Mouse (Mus musculus) neural tube, embryonic 15.5 days (tissue): ENCODE results near the gene Timmdc1. TPM values are rescaled to one million over a fixed set of nuclear protein-coding genes. Genes with fewer than 3 reads are reported as not detected.

Experiments used
- ATAC-seq: fragments of 200-750 bp; cut with Nextera tagmentation; 2 replicates; pipeline ENCODE4 v1.8.0; 2017; ENCODE audit warnings: mild to moderate bottlenecking, moderate TSS enrichment, moderate library complexity; ENCODE audit not compliant: low FRiP score
- H3K27ac ChIP-seq: fragments of 300-500 bp; sonication (generic); replicated peaks from 2 replicates; pipeline ENCODE4 v1.5.1; 2015; ENCODE audit warnings: mild to moderate bottlenecking, inconsistent platforms
- H3K27me3 ChIP-seq: fragments of 300-500 bp; sonication (generic); replicated peaks from 2 replicates; pipeline ENCODE4 v1.6.1; 2015; ENCODE audit warnings: inconsistent platforms
- H3K36me3 ChIP-seq: fragments of 300-500 bp; sonication (generic); 2 replicates; pipeline ENCODE4 v1.6.1; 2015; ENCODE audit warnings: inconsistent platforms
- H3K4me1 ChIP-seq: fragments of 300-500 bp; sonication (generic); 2 replicates; pipeline ENCODE4 v1.6.1; 2015; ENCODE audit warnings: inconsistent platforms
- H3K4me2 ChIP-seq: fragments of 300-500 bp; sonication (generic); 2 replicates; pipeline ENCODE4 v1.6.1; 2015; ENCODE audit warnings: inconsistent platforms, mild to moderate bottlenecking, moderate library complexity
- H3K4me3 ChIP-seq: fragments of 300-500 bp; sonication (generic); replicated peaks from 2 replicates; pipeline ENCODE4 v1.5.1; 2015; ENCODE audit warnings: mild to moderate bottlenecking, inconsistent platforms
- H3K9ac ChIP-seq: fragments of 300-500 bp; sonication (generic); replicated peaks from 2 replicates; pipeline ENCODE4 v1.6.1; 2015; ENCODE audit warnings: mild to moderate bottlenecking, inconsistent platforms
- H3K9me3 ChIP-seq: fragments of 300-500 bp; sonication (generic); replicated peaks from 2 replicates; pipeline ENCODE4 v1.6.1; 2016; ENCODE audit warnings: inconsistent platforms
- WGBS: fragments of 180-500 bp; shearing (Covaris S2); methylation state at CpG from one replicate; pipeline ENCODE4 v1.1.7; 2015; ENCODE audit warnings: mixed read lengths; 5-methylcytosine and 5-hydroxymethylcytosine counted together
- polyA plus RNA-seq: library from polyadenylated mRNA; unstranded; fragments of >200 nt; fragmentation: Nextera tagmentation; extraction: Ambion mirVana; gene quantifications from 2 replicates; pipeline ENCODE4 v1.2.1, GENCODE M21; 2015

Gene Timmdc1
- polyA plus RNA-seq, 1 experiment from 2014 or later: 34.8 TPM

DNA sequence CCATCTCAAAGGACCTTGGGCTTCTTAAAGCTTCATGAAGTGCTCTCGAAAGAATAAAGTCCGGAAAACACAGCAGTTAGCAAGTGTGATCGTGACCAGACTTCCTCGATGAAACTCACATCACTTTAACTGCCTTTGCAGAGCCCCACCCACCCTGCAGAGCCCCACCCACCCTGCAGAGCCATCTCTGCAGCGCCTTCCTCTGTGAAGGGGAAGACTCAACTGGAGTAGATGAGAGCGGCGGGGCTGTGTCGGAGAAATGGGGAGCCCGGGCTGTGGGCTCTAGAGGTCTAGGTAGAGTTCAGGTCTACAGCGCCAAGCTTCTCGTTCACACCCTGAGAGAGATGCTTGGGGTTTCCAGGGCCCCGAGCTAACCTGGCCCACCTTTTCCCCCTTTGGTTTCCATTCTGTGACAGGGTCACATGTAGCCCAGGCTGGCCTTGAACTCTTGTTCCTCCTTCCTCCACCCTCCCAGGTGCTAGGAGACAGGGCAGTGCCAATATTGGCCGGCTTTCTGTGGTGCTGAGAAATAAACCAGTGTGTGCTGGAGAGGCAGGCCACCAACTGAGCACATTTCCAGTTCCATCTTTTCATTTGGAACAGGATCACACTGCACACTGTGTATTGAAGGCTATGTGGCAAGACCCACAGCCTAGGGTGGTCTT, 16.4 kb upstream of the Timmdc1 start:
- no peak overlapping the region for H3K27ac ChIP-seq
- ATAC-seq: no peak
- H3K36me3 ChIP-seq: peaks cover 86% of the 10 kb centered on the region
- no peaks in the 10 kb centered on the region for H3K9me3 ChIP-seq
- H3K4me3 ChIP-seq: no peak overlapping the region
- WGBS: 93% methylated on average over 13 of the region's 13 CpGs
- H3K4me1 ChIP-seq: no peaks in the 10 kb centered on the region
- no peaks in the 10 kb centered on the region for H3K27me3 ChIP-seq
- H3K9ac ChIP-seq: no peak overlapping the region
- no peak overlapping the region for H3K4me2 ChIP-seq

DNA sequence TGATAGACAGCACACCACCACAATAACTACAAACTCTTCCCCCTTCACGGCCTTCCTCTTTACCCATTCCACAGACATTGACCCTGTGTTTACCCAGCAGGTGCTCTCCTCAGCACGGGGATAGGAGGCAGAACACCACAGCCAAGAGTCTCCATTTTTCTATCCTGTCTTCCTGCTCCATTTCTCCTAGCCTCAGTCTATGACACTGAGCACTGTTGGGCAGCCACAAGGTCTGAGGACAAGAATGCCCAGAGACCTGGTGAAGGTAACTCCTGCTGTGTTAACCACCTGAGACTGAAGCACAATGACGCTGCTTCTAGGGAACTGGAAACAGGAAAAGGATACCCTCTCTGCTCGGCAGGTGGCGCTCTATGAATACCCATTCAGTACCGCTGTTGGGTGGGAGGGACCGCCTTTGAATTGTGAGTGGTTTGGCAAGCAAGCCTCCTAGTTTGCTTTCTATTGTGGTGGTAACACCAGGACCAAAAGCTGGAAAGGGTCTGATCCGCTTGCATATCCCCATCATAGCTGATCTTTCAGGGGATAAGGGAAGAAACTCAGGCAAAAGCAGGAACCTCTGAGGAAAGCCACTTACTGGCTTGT, 14.2 kb upstream of the Timmdc1 start:
- no peaks in the 10 kb centered on the region for H3K9me3 ChIP-seq
- no peak overlapping the region for H3K27ac ChIP-seq
- H3K4me1 ChIP-seq: no peaks in the 10 kb centered on the region
- no peak overlapping the region for H3K9ac ChIP-seq
- 48% methylated on average over 8 of the region's 8 CpGs for WGBS
- no peaks in the 10 kb centered on the region for H3K27me3 ChIP-seq
- no peak overlapping the region for H3K4me3 ChIP-seq
- peaks cover 89% of the 10 kb centered on the region for H3K36me3 ChIP-seq
- H3K4me2 ChIP-seq: no peak overlapping the region
- ATAC-seq: no peak

DNA sequence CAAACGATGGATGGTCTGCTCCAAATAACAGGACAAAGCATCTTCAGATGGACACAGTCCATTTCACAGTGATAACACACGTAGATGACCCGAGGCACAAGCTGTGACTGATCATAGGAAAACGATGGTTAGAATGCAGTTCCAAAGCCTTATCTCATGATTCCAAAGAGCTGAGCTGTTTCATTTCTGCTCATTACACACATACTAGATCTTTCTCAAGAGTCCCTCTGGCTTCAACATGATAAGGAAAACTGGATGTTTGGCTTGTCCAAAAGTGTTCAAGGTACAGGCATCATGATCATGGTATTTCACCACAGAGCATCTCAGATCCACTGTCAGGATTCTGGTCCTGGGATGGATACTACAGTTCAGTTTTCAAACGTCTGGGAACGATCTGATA, 3.8 kb upstream of the Timmdc1 start:
- Histone ChIP-seq H3K4me2 (no peak overlapping the region), H3K9ac (no peak overlapping the region), H3K4me1 (peaks cover 14% of the 10 kb centered on the region), H3K9me3 (no peaks in the 10 kb centered on the region), H3K27ac (no peak overlapping the region), H3K36me3 (peaks cover 62% of the 10 kb centered on the region), H3K27me3 (no peaks in the 10 kb centered on the region), H3K4me3 (no peak overlapping the region)
- no peak for ATAC-seq
- 93% methylated on average over 6 of the region's 6 CpGs for WGBS

DNA sequence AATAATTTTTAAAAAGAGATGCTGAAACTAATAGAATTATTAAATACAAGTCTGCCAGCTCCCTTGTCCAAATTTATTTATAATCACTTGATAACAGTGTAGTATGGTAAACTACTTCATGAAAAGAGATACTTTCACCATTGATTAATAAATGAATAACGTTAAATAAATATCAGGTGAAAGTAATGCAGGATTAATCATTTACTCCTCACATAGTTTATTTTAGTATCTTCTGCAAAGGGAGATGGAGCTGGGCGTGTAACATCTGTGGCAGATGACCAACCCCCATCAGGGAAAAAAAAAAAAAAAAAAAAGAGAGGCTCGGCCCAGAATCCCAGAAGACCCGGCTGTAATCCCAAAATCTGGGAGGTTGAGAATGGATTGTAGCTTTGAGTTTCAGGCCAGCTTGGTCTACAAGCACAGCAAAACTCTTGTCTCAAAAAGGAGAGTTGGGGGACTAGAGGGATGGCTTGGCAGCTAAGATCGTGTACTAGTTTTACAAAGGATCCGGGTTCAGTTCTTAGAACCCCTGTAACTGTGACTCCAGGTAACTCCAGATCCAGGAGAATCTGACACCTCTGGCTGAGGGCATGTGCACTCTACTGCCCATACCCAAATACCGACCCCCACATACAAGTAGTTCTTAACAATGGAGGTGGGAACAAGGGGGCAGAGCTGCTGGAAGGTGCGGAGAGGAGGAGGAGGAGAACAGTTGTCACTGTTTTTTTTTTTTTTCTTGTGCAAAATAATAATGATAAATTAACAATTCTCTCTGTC, 1.1 kb downstream of the Timmdc1 start:
- peaks cover 14% of the 10 kb centered on the region for H3K4me1 ChIP-seq
- no peak overlapping the region; the same call in none of the 2 replicates for H3K9ac ChIP-seq
- WGBS: 39% methylated on average over 8 of the region's 8 CpGs
- no peak for ATAC-seq
- H3K27ac ChIP-seq: no peak overlapping the region
- no peaks in the 10 kb centered on the region for H3K27me3 ChIP-seq
- peaks cover 28% of the 10 kb centered on the region for H3K36me3 ChIP-seq
- peak overlapping the region; percentile 61 for H3K4me2 ChIP-seq
- peak overlapping the region; percentile 98 for H3K4me3 ChIP-seq
- no peaks in the 10 kb centered on the region for H3K9me3 ChIP-seq

DNA sequence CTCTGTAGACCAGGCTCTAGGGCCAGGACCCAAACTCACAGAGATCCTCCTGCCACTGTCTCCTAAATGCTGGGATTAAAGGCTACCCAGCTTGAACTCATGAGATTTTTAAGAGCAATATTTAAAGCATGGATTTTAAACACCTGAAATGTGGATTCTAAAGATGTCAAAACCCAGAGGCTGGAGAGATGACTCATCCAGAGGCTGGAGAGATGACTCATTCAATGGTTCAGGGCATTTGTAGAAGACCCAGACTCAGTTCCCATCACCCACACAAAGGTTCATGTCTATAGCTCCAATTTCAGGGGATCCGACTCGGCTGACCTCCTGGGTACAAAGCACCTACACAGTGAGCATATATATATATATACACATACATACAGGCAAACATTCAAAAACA, 3.3 kb downstream of the Timmdc1 start:
- Histone ChIP-seq H3K36me3 (peaks cover 22% of the 10 kb centered on the region), H3K9ac (no peak overlapping the region), H3K4me1 (peaks cover 14% of the 10 kb centered on the region), H3K4me3 (no peak overlapping the region), H3K9me3 (no peaks in the 10 kb centered on the region), H3K4me2 (no peak overlapping the region), H3K27me3 (no peaks in the 10 kb centered on the region), H3K27ac (no peak overlapping the region)
- ATAC-seq: no peak
- 98% methylated on average over 2 of the region's 2 CpGs for WGBS

DNA sequence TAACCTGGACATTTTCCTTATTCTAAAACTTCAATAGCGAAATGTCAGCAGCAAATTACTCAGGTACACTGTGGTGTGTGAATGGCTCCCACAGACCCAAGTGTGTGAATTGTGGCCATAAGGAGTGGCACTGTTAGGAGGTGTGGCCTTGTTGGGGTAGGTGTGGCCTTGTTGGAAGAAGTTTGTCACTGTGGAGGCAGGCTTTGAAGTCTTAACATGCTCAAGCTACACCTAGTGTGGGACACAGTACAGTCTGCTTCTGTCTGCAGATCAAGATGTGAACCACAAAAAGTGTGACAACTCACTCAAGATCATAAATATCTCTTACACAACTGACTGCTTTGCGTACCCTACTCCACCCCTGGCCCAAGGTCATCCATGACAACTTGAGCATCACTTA, 11.6 kb downstream of the Timmdc1 start:
- Histone ChIP-seq H3K27me3 (no peaks in the 10 kb centered on the region), H3K4me2 (no peak overlapping the region), H3K36me3 (peaks cover 57% of the 10 kb centered on the region), H3K9ac (no peak overlapping the region), H3K27ac (no peak overlapping the region), H3K9me3 (no peaks in the 10 kb centered on the region), H3K4me3 (no peak overlapping the region), H3K4me1 (no peaks in the 10 kb centered on the region)
- 96% methylated on average over 2 of the region's 2 CpGs for WGBS
- ATAC-seq: no peak

DNA sequence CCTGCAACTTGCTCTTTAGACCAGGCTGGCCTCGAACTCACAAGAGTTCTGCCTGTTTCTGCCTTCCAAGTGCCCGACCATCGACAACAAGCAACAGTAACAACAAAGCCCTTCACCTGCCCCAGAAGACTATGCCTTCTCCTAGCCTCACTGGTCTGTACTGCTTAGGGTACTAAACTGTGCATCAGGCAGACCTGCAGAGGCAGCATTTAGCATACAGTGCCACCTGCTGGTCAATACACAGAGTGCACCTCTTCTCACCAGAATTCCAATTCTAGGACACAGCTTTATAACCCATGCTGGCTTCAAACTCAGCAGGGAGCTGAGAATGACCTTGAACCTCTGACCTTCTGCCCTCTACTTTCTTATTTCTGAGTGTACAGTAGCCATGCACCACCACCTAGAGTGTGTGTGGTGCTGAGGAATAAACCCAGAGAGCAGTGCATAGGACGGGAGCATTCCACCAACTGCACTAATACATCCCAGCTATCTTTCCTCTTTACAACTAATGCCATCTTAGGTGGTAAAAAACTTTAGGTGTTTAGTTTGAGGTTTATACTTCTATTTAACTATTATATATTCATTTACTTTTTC, 16.3 kb downstream of the Timmdc1 start:
- peak; percentile 83; the same call in 1 of the 2 replicates for ATAC-seq
- H3K9ac ChIP-seq: no peak overlapping the region
- peaks cover 58% of the 10 kb centered on the region for H3K36me3 ChIP-seq
- no peaks in the 10 kb centered on the region for H3K9me3 ChIP-seq
- no peaks in the 10 kb centered on the region for H3K4me1 ChIP-seq
- H3K27me3 ChIP-seq: no peaks in the 10 kb centered on the region
- WGBS: 80% methylated on average over 4 of the region's 4 CpGs
- no peak overlapping the region for H3K4me3 ChIP-seq
- no peak overlapping the region for H3K27ac ChIP-seq
- no peak overlapping the region for H3K4me2 ChIP-seq

DNA sequence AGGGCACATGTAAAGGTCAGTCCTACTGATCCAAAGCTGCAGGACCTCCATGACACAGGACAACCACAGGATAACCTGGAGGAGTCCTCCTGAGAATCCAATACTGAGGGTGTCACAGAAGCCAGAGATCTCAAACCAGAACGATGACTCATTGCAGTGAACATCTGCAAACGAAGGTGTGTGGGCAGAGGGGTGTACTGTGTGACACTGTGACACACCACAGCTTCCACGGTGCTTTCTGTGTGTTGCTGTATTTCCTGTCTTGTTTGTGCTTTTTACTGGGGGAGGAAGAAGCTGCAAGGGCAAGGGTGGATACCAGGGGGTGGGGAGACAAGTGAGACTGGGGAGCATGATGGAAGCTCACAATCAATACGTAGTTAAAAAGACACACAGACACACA, 18.9 kb downstream of the Timmdc1 start:
- no peak overlapping the region for H3K4me3 ChIP-seq
- peaks cover 61% of the 10 kb centered on the region for H3K36me3 ChIP-seq

DNA sequence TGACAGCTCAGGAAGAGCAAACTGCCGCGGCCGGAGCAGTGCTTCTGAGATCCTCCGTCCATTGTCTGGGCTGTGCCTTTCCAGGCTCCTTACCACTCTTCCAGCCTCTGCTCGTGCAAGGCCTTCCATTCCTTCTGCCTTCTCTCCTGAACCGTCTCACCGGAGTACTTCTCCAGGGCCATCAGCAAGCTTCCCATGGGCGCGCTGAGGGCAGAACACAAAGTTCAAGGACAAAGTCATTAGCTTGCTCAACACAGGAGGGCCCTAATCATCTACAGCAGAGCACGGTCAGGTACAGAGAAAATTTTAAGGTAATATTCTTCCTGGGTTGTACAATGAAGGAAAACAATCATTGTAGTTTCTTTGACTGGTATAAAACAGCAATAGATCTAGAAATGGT, 20.0 kb downstream of the Timmdc1 start:
- peaks cover 61% of the 10 kb centered on the region for H3K36me3 ChIP-seq
- WGBS: 94% methylated on average over 10 of the region's 10 CpGs
- H3K27ac ChIP-seq: no peak overlapping the region
- H3K9me3 ChIP-seq: no peaks in the 10 kb centered on the region
- no peak for ATAC-seq
- no peaks in the 10 kb centered on the region for H3K27me3 ChIP-seq
- no peak overlapping the region for H3K4me2 ChIP-seq
- no peaks in the 10 kb centered on the region for H3K4me1 ChIP-seq
- no peak overlapping the region for H3K4me3 ChIP-seq
- H3K9ac ChIP-seq: no peak overlapping the region

More for the DNA sequence above, 18.9 kb downstream of the Timmdc1 start:
- ATAC-seq: no peak
- Histone ChIP-seq H3K27ac (no peak overlapping the region), H3K4me1 (no peaks in the 10 kb centered on the region), H3K9ac (no peak overlapping the region), H3K4me2 (no peak overlapping the region), H3K27me3 (no peaks in the 10 kb centered on the region), H3K9me3 (no peaks in the 10 kb centered on the region)
- 96% methylated on average over 4 of the region's 4 CpGs for WGBS

DNA sequence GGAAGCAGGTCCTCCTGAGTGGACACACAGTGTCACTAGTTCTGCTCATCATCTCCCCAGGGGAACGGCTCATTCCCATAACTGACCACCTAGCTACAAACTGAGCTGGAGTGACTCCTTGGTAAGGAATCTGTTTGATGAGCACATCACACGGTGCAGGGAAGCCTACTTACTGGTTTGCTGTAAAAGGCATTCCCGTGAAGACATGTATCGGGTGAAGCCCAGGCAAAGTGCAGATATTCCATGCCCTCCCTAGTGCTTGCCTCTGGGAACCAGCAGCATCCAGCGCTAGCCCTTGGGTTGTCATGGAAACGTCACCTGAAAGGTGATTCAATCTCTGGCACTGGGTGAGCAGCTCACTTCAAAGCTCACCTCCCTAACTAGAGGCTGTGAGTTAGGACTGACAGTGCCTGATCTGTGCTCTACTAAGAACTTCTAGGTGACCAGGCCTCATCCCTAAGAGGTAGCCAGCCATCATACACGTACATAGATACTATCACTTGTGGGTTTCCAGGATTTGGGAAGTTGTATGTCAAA, 25.8 kb downstream of the Timmdc1 start:
- no peak overlapping the region for H3K9ac ChIP-seq
- no peaks in the 10 kb centered on the region for H3K27me3 ChIP-seq
- WGBS: 84% methylated on average over 7 of the region's 7 CpGs
- H3K4me3 ChIP-seq: no peak overlapping the region
- H3K4me2 ChIP-seq: no peak overlapping the region
- H3K36me3 ChIP-seq: peaks cover 36% of the 10 kb centered on the region
- H3K27ac ChIP-seq: no peak overlapping the region
- no peak for ATAC-seq
- H3K9me3 ChIP-seq: no peaks in the 10 kb centered on the region
- no peaks in the 10 kb centered on the region for H3K4me1 ChIP-seq

DNA sequence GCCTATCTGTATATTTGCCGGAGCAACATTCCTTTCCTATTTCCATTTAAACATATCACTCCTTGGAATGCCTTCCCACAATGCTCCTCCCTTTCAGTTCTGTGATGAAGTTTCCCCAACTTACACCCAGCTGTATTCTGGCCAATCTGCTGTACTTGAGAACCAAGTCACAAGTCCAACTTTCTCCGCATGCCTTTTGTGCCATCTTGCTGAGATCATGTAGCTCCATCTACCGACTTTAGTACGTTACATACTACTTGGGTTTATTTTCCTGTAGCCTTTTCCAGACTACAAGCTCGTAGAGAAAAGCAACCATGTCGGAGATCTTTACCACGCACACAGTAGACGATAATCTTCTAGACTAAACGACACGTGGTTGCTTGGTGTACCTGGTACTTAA, 28.6 kb downstream of the Timmdc1 start:
- H3K4me1 ChIP-seq: no peaks in the 10 kb centered on the region
- ATAC-seq: no peak
- no peak overlapping the region for H3K4me3 ChIP-seq
- no peaks in the 10 kb centered on the region for H3K27me3 ChIP-seq
- peaks cover 22% of the 10 kb centered on the region for H3K36me3 ChIP-seq
- H3K9ac ChIP-seq: no peak overlapping the region
- no peak overlapping the region for H3K27ac ChIP-seq
- H3K9me3 ChIP-seq: no peaks in the 10 kb centered on the region
- WGBS: 88% methylated on average over 10 of the region's 10 CpGs
- no peak overlapping the region for H3K4me2 ChIP-seq
